Mouse (Mus musculus) kidney, adult 9 months (tissue): ENCODE data around the gene Dph5.
A peak's percentile ranks its signal among the peaks of the same experiment; 100 is the strongest.
"Not testable (repeated sequence)": the region's sequence is repeated elsewhere in the genome, so short reads cannot be mapped to it uniquely, and the experiment has no call there.

Experiments used
- DNase-seq: peaks from one replicate; pipeline ENCODE4 v3.0.0; 2022

Gene Dph5

GRCm38 (mm10) chr3:115887427-115888309, at the start of gene Dph5:
Gene Dph5 (plus strand): TSS chr3:115887837.
- peak; percentile 93 for DNase-seq

GRCm38 (mm10) chr3:115844566-115844965, 43.1 kb upstream of the Dph5 start:
- DNase-seq: no peak

GRCm38 (mm10) chr3:115845032-115845618, 42.5 kb upstream of the Dph5 start:
- no peak for DNase-seq

GRCm38 (mm10) chr3:115845724-115846123, 41.9 kb upstream of the Dph5 start:
- no peak for DNase-seq

- no peak for DNase-seq
These were observed 41.5 kb upstream of the Dph5 start for GRCm38 (mm10) chr3:115846153-115846552.

GRCm38 (mm10) chr3:115848686-115849480, 38.8 kb upstream of the Dph5 start:
- no peak for DNase-seq

GRCm38 (mm10) chr3:115850946-115851345, 36.7 kb upstream of the Dph5 start:
- no peak for DNase-seq

- no peak for DNase-seq
These were observed 32.9 kb upstream of the Dph5 start for GRCm38 (mm10) chr3:115854672-115855191.

GRCm38 (mm10) chr3:115855576-115855975, 32.1 kb upstream of the Dph5 start:
- no peak for DNase-seq

GRCm38 (mm10) chr3:115856484-115857022, 31.1 kb upstream of the Dph5 start:
- DNase-seq: no peak

GRCm38 (mm10) chr3:115857436-115857835, 30.2 kb upstream of the Dph5 start:
- no peak for DNase-seq

- DNase-seq: no peak
These were observed 28.8 kb upstream of the Dph5 start for GRCm38 (mm10) chr3:115858822-115859221.

GRCm38 (mm10) chr3:115860780-115861179, 26.9 kb upstream of the Dph5 start:
- not testable (repeated sequence) for DNase-seq

GRCm38 (mm10) chr3:115863487-115863886, 24.1 kb upstream of the Dph5 start:
- DNase-seq: no peak

GRCm38 (mm10) chr3:115867150-115867549, 20.5 kb upstream of the Dph5 start:
- no peak for DNase-seq

GRCm38 (mm10) chr3:115867901-115868300, 19.7 kb upstream of the Dph5 start:
- no peak for DNase-seq

GRCm38 (mm10) chr3:115869360-115869759, 18.3 kb upstream of the Dph5 start:
- DNase-seq: no peak

GRCm38 (mm10) chr3:115875551-115875950, 12.1 kb upstream of the Dph5 start:
- DNase-seq: no peak

GRCm38 (mm10) chr3:115877133-115877532, 10.5 kb upstream of the Dph5 start:
- no peak for DNase-seq

GRCm38 (mm10) chr3:115884086-115884485, 3.6 kb upstream of the Dph5 start:
- no peak for DNase-seq

- DNase-seq: no peak
These were observed 871 bp downstream of the Dph5 start for GRCm38 (mm10) chr3:115888310-115889106.

- no peak for DNase-seq
These were observed 4.7 kb downstream of the Dph5 start for GRCm38 (mm10) chr3:115892341-115892740.
